Mouse (Mus musculus): ENCODE results near the gene Ppia. TPM values are rescaled to one million over a fixed set of nuclear protein-coding genes. Genes with fewer than 3 reads are reported as not detected.
"Not testable (repeated sequence)": the region's sequence is repeated elsewhere in the genome, so short reads cannot be mapped to it uniquely, and the experiment has no call there.

Gene Ppia
- total RNA-seq, 4 experiments from 2014 or later = 1,587 to 1,877 (median 1,701) TPM

GRCm38 (mm10) chr11:6442566-6442965, 27.3 kb downstream of the Ppia start:
- no peak for DNase-seq (ENCODE audit: low spot score in 2 of 2)

- DNase-seq (ENCODE audit: low spot score in 2 of 2) = no peak
Observed at GRCm38 (mm10) chr11:6443102-6443501, 27.9 kb downstream of the Ppia start.

GRCm38 (mm10) chr11:6443727-6444076, 28.5 kb downstream of the Ppia start:
- no peak for DNase-seq (ENCODE audit: low spot score in 2 of 2)

GRCm38 (mm10) chr11:6444077-6444853, 29.0 kb downstream of the Ppia start, which contains the start of gene H2afv:
TSS of gene H2afv (minus strand) at chr11:6444443.
- DNase-seq (ENCODE audit: low spot score in 2 of 2) = peak; percentile 98 to 100

GRCm38 (mm10) chr11:6445441-6445840, 30.2 kb downstream of the Ppia start:
- DNase-seq (ENCODE audit: low spot score in 2 of 2) = no peak

- DNase-seq (ENCODE audit: low spot score in 2 of 2) = no peak
Observed at GRCm38 (mm10) chr11:6445951-6446350, 30.7 kb downstream of the Ppia start.

GRCm38 (mm10) chr11:6447493-6447892, 32.2 kb downstream of the Ppia start:
- no peak for DNase-seq (ENCODE audit: low spot score in 2 of 2)

- DNase-seq (ENCODE audit: low spot score in 2 of 2) = not testable (repeated sequence)
Observed at GRCm38 (mm10) chr11:6448155-6448554, 32.9 kb downstream of the Ppia start.

- DNase-seq (ENCODE audit: low spot score in 2 of 2) = no peak
Observed at GRCm38 (mm10) chr11:6456083-6456482, 40.8 kb downstream of the Ppia start.

- DNase-seq (ENCODE audit: low spot score in 2 of 2) = no peak
Observed at GRCm38 (mm10) chr11:6463159-6463837, 48.1 kb downstream of the Ppia start.

- no peak for DNase-seq (ENCODE audit: low spot score in 2 of 2)
Observed at GRCm38 (mm10) chr11:6465122-6465521, 49.9 kb downstream of the Ppia start.

GRCm38 (mm10) chr11:6468541-6468940, 53.3 kb downstream of the Ppia start:
- DNase-seq (ENCODE audit: low spot score in 2 of 2) = no peak

Small RNA genes lying within 50 kb of the gene (microRNA-seq; reads per million reads assigned to microRNA genes)
- gene Mir7651 = 0.42 to 1.1 reads per million in 2 experiments

Other genes starting within 250 kb of the Ppia start
- gene A730071L15Rik, start 215.4 kb upstream of the Ppia start, total RNA-seq (2022) = under 1 TPM; 0.30 to 0.53 (median 0.39) TPM
- gene Nudcd3, start 215.0 kb upstream of the Ppia start, total RNA-seq (2022) = 100 to 1,000 TPM; 138 to 154 (median 147) TPM
- gene Npc1l1, start 185.3 kb upstream of the Ppia start, total RNA-seq (2022) = under 1 TPM; 0.65 to 0.94 (median 0.79) TPM
- gene Ddx56, start 147.7 kb upstream of the Ppia start, total RNA-seq (2022) = 10 to 100 TPM; 43.0 to 53.3 (median 49.9) TPM
- 100 to 1,000 TPM in 1 of 4 experiments, 10 to 100 TPM in 3; 87.6 to 100 (median 93.7) TPM for gene Tmed4, start 140.6 kb upstream of the Ppia start, total RNA-seq (2022)
- 100 to 1,000 TPM; 244 to 278 (median 257) TPM for gene Ogdh, start 123.8 kb upstream of the Ppia start, total RNA-seq (2022)
- gene Zmiz2, start 26.4 kb upstream of the Ppia start, total RNA-seq (2022) = 100 to 1,000 TPM; 199 to 214 (median 211) TPM
- 10 to 100 TPM; 37.9 to 41.3 (median 39.0) TPM for gene H2afv, start 29.0 kb downstream of the Ppia start, total RNA-seq (2022)
- 100 to 1,000 TPM; 221 to 283 (median 254) TPM for gene Purb, start 60.5 kb downstream of the Ppia start, total RNA-seq (2022)
- 1 to 10 TPM in 1 of 4 experiments, under 1 TPM in 3; 0.44 to 1.3 (median 0.67) TPM for gene Myo1g, start 105.5 kb downstream of the Ppia start, total RNA-seq (2022)
- 10 to 100 TPM; 60.8 to 79.1 (median 71.2) TPM for gene Ccm2, start 131.4 kb downstream of the Ppia start, total RNA-seq (2022)
- 10 to 100 TPM; 49.8 to 53.4 (median 50.2) TPM for gene Nacad, start 190.6 kb downstream of the Ppia start, total RNA-seq (2022)
- 10 to 100 TPM; 42.8 to 55.7 (median 46.8) TPM for gene Tbrg4, start 210.6 kb downstream of the Ppia start, total RNA-seq (2022)
- gene Wap, start 223.2 kb downstream of the Ppia start, total RNA-seq (2022) = not detected
- gene Ramp3, start 243.1 kb downstream of the Ppia start, total RNA-seq (2022) = 10 to 100 TPM; 13.4 to 18.5 (median 15.5) TPM

All from left cerebral cortex, adult 8-10 months (tissue).